Mouse (Mus musculus) left cerebral cortex, postnatal 36 days (tissue): Measurements from ENCODE around the gene Atxn7l1. TPM values are rescaled to one million over a fixed set of nuclear protein-coding genes. Genes with fewer than 3 reads are reported as not detected.

Experiments used
- DNase-seq, 2 experiments: peaks; one replicate each; pipeline ENCODE4 v3.0.0; 2021 to 2022; ENCODE audit warnings: low spot score in 2 of 2, mixed read lengths in 1 of 2
- intact Hi-C: fragments of 180-260 bp; cut with DNase I; formaldehyde crosslinking; loops from one replicate; pipeline ENCODE4 v1.15.1; 2025
- total RNA-seq, 2 experiments: library from RNA; stranded (reverse); gene quantifications; 2 replicates each; pipeline ENCODE4 v1.2.3; 2021

Atxn7l1 gene
- total RNA-seq, 2 experiments from 2014 or later, result 49.8 to 67.5 TPM

- peak in 1 of 2 experiments; percentile 26 for DNase-seq
- intact Hi-C loops, result no loop called here
Measured at GRCm38 (mm10) chr12:33302070-33302469, 154.6 kb downstream of the Atxn7l1 start.

GRCm38 (mm10) chr12:33302523-33303383 lies 155.3 kb downstream of the Atxn7l1 start:
- intact Hi-C loops, result no loop called here
- DNase-seq, result peak; percentile 26 to 42

GRCm38 (mm10) chr12:33303384-33303770 lies 155.9 kb downstream of the Atxn7l1 start:
- no peak for DNase-seq
- intact Hi-C loops, result no loop called here

- intact Hi-C loops, result no loop called here
- no peak for DNase-seq
Measured at GRCm38 (mm10) chr12:33305106-33305505, 157.6 kb downstream of the Atxn7l1 start.

- intact Hi-C loops, result no loop called here
- no peak for DNase-seq
Measured at GRCm38 (mm10) chr12:33306476-33306875, 159.0 kb downstream of the Atxn7l1 start.

GRCm38 (mm10) chr12:33308668-33309067 lies 161.2 kb downstream of the Atxn7l1 start:
- DNase-seq, result no peak
- intact Hi-C loops, result no loop called here

GRCm38 (mm10) chr12:33313828-33314671 lies 166.6 kb downstream of the Atxn7l1 start:
- intact Hi-C loops, result no loop called here
- peak; percentile 78 to 83 for DNase-seq

- intact Hi-C loops, result no loop called here
- no peak for DNase-seq
Measured at GRCm38 (mm10) chr12:33314924-33315643, 167.6 kb downstream of the Atxn7l1 start.

- DNase-seq, result no peak
- intact Hi-C loops, result no loop called here
Measured at GRCm38 (mm10) chr12:33315804-33316203, 168.3 kb downstream of the Atxn7l1 start.

- peak in 1 of 2 experiments; percentile 30 for DNase-seq
- intact Hi-C loops, result no loop called here
Measured at GRCm38 (mm10) chr12:33317792-33318530, 170.5 kb downstream of the Atxn7l1 start.

GRCm38 (mm10) chr12:33322547-33322946 lies 175.1 kb downstream of the Atxn7l1 start:
- intact Hi-C loops, result no loop called here
- DNase-seq, result no peak

- DNase-seq, result no peak
- intact Hi-C loops, result no loop called here
Measured at GRCm38 (mm10) chr12:33323821-33324220, 176.3 kb downstream of the Atxn7l1 start.

GRCm38 (mm10) chr12:33325424-33325823 lies 177.9 kb downstream of the Atxn7l1 start:
- no peak for DNase-seq
- intact Hi-C loops, result no loop called here

GRCm38 (mm10) chr12:33332046-33332445 lies 184.6 kb downstream of the Atxn7l1 start:
- no peak for DNase-seq
- intact Hi-C loops, result loop anchor here (5.0 to 10.0 kb wide), 2 partner anchors 185 to 417 kb away; partner anchors contain the start of gene Atxn7l1

GRCm38 (mm10) chr12:33332796-33333195 lies 185.3 kb downstream of the Atxn7l1 start:
- DNase-seq, result no peak
- intact Hi-C loops, result loop anchor here (5.0 to 10.0 kb wide), 2 partner anchors 185 to 418 kb away; partner anchors contain the start of gene Atxn7l1

GRCm38 (mm10) chr12:33333914-33334313 lies 186.4 kb downstream of the Atxn7l1 start:
- intact Hi-C loops, result loop anchor here (2.0 to 10.0 kb wide), 4 partner anchors 55 to 419 kb away; partner anchors contain the start of gene Atxn7l1
- DNase-seq, result peak; percentile 81 to 82

- no peak for DNase-seq
- intact Hi-C loops, result loop anchor here (2.0 to 10.0 kb wide), 4 partner anchors 56 to 420 kb away; partner anchors contain the start of gene Atxn7l1
Measured at GRCm38 (mm10) chr12:33334511-33334910, 187.0 kb downstream of the Atxn7l1 start.

- intact Hi-C loops, result loop anchor here (2.0 to 10.0 kb wide), 4 partner anchors 56 to 420 kb away; partner anchors contain the start of gene Atxn7l1
- no peak for DNase-seq
Measured at GRCm38 (mm10) chr12:33334951-33335350, 187.5 kb downstream of the Atxn7l1 start.

GRCm38 (mm10) chr12:33335410-33335809 lies 187.9 kb downstream of the Atxn7l1 start:
- intact Hi-C loops, result loop anchor here (2.0 to 10.0 kb wide), 3 partner anchors 57 to 421 kb away; no protein-coding TSS in a partner anchor
- no peak for DNase-seq
